Mouse (Mus musculus): ENCODE results near the gene H2-DMb1. TPM values are rescaled to one million over a fixed set of nuclear protein-coding genes. Genes with fewer than 3 reads are reported as not detected.

H2-DMb1 gene
- polyA plus RNA-seq, 1 experiment from 2014 or later, result 0.33 TPM

DNA sequence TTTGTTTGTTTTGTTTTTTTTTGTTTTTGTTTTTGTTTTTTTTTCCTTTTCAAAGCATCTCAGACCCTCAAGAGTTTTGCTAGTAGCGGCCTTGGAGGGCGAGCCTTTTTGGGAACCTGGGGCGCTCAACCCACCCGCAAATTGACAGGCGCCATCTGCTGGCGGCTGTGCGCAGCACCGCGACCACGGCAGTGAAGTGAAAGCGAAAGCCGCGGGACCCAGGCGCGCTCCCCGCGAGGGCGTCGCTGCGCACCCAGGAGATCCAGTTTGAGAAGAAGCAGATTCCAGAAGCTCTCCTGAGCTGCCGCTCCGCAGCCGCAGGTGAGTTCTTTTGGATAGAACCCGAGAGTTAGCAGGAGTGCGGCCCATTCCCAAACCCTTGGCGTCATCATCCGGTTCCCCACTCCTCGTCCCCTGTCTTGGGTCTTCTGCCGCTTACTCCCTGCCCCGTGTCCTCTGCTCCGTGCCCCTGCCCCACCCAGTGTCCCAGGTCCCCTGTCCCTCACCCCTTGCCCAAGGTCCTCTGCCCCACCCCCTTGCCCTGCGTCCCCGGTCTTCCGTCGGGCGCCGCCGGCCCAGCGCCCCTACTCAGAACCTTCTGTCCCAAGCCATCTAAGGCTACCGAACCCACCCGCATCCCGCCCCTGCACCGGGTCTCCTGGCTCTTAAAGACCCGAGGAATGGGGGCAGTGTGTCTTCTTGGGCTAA is 51.6 kb downstream of the H2-DMb1 start:
- H3K4me2 ChIP-seq, result peak overlapping the region; percentile 97
- no peaks in the 10 kb centered on the region for H3K36me3 ChIP-seq
- H3K9me3 ChIP-seq (replicated peaks), result peaks cover 1% of the 10 kb centered on the region; the same call in 1 of the 2 replicates
- peaks cover 11% of the 10 kb centered on the region for H3K4me1 ChIP-seq (replicated peaks)
- peak overlapping the region; percentile 73 for H3K9ac ChIP-seq
- H3K27ac ChIP-seq (ENCODE audit: poor library complexity, severe bottlenecking), result no peak overlapping the region
- peaks cover 77% of the 10 kb centered on the region for H3K27me3 ChIP-seq (replicated peaks)
- H3K4me3 ChIP-seq, result peak overlapping the region; percentile 80
- WGBS, result 1% methylated on average over 44 of the region's 44 CpGs
- ATAC-seq (ENCODE audit: insufficient number of reproducible peaks, low FRiP score), result 0 out of 2 replicates have a peak, but pooled peaks have one; percentile 26

DNA sequence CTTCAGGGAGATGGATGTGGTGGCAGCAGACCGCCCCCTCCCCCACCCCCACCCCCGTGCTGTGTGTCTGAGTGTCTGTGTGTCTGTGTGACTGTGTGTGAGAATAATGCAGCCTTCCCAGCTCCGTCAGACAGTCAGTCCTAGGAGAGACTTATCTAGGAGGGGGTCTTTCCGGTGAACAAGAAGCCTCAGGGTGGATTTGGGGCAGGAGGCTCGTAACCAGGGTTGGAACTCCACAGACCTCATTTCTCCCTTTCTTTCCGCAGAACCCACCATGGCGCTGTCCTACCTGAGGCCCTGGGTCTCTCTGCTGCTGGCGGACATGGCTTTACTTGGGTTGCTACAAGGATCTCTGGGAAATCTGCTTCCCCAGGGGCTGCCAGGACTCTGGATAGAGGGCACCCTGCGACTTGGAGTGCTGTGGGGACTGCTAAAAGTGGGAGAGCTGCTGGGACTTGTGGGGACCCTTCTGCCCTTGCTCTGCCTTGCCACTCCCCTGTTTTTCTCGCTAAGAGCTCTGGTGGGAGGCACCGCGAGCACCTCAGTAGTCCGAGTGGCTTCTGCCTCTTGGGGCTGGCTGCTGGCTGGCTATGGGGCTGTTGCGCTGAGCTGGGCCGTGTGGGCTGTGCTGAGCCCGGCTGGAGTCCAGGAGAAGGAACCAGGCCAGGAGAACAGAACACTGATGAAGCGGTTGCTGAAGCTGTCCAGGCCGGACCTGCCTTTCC is 52.3 kb downstream of the H2-DMb1 start:
- Histone ChIP-seq H3K4me1 (replicated peaks) (peaks cover 11% of the 10 kb centered on the region), H3K4me2 (peak overlapping the region; percentile 97), H3K27me3 (replicated peaks) (peaks cover 80% of the 10 kb centered on the region), H3K9me3 (replicated peaks) (peaks cover 6% of the 10 kb centered on the region; the same call in 1 of the 2 replicates), H3K4me3 (peak overlapping the region; percentile 80), H3K36me3 (no peaks in the 10 kb centered on the region), H3K9ac (peak overlapping the region; percentile 73), H3K27ac (ENCODE audit: poor library complexity, severe bottlenecking) (no peak overlapping the region)
- ATAC-seq (ENCODE audit: insufficient number of reproducible peaks, low FRiP score), result no peak
- 13% methylated on average over 18 of the region's 18 CpGs for WGBS

DNA sequence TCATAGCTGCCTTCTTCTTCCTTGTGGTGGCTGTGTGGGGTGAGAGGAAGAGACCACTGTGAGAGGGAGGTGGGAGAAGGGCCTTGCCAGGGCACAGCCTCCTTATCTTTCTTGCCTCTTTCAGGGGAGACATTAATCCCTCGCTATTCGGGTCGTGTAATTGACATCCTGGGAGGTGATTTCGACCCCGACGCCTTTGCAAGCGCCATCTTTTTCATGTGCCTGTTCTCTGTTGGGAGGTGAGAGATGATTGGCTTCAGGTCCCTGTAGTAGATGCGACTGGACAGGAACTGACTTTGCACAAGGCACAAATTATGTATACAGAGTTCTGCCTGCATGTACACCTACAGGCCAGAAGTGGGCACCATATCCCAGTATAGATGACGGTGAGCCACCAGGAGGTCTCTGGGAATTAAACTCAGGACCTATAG is 52.9 kb downstream of the H2-DMb1 start:
- 17% methylated on average over 9 of the region's 9 CpGs for WGBS
- no peak overlapping the region for H3K4me3 ChIP-seq
- peaks cover 81% of the 10 kb centered on the region for H3K27me3 ChIP-seq (replicated peaks)
- peaks cover 11% of the 10 kb centered on the region for H3K4me1 ChIP-seq (replicated peaks)
- ATAC-seq (ENCODE audit: insufficient number of reproducible peaks, low FRiP score), result no peak
- H3K9ac ChIP-seq, result no peak overlapping the region
- no peak overlapping the region for H3K27ac ChIP-seq (ENCODE audit: poor library complexity, severe bottlenecking)
- H3K36me3 ChIP-seq, result no peaks in the 10 kb centered on the region
- peak overlapping the region; percentile 97 for H3K4me2 ChIP-seq
- H3K9me3 ChIP-seq (replicated peaks), result peaks cover 6% of the 10 kb centered on the region; the same call in 1 of the 2 replicates

DNA sequence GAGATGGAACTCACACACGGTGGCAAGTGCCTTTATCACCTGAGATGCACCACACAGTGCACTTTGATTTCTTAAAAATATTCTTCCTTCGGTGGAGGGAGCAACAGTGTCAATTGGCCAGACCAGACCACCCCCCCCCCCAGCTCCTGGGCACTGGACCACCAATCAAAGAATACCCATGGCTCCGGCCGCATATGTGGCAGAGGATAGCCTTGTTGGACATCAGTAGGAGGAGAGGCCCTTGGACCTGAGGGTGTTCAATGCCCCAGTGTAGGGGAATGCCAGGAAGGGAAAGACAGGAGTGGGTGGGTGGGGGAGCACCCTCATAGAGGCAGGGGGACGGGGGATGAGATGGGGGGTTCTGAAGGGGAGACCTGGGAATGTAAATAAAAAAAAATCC is 53.9 kb downstream of the H2-DMb1 start:
- H3K27me3 ChIP-seq (replicated peaks), result peaks cover 81% of the 10 kb centered on the region

DNA sequence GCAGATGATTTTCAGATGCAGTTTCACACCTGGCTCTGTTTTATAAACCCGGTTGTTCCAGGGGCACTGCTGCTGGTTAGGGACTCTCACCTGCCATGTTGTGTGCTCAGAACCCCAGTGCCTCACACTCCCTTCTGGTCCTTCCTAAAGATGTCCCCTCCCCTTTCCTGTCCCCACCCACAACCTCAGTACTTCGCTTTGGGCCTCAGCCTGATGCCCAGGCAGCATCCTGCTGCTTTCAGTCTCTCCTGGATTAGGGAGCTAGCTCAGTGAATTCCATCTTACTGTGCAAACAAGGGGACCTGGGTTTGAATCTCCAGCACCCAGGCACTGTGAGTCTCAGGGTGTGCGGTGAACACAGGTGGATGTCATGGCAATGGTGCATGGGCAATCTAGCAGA is 54.6 kb downstream of the H2-DMb1 start:
- Histone ChIP-seq H3K4me2 (no peak overlapping the region), H3K4me3 (no peak overlapping the region), H3K9me3 (replicated peaks) (peaks cover 6% of the 10 kb centered on the region; the same call in 1 of the 2 replicates), H3K27ac (ENCODE audit: poor library complexity, severe bottlenecking) (no peak overlapping the region), H3K36me3 (no peaks in the 10 kb centered on the region), H3K4me1 (replicated peaks) (peaks cover 11% of the 10 kb centered on the region), H3K27me3 (replicated peaks) (peaks cover 86% of the 10 kb centered on the region), H3K9ac (no peak overlapping the region)
- ATAC-seq (ENCODE audit: insufficient number of reproducible peaks, low FRiP score), result no peak
- 54% methylated on average over 3 of the region's 3 CpGs for WGBS

More for the DNA sequence above, 53.9 kb downstream of the H2-DMb1 start:
- ATAC-seq (ENCODE audit: insufficient number of reproducible peaks, low FRiP score), result no peak
- Histone ChIP-seq H3K4me2 (no peak overlapping the region), H3K9ac (no peak overlapping the region), H3K4me3 (no peak overlapping the region), H3K4me1 (replicated peaks) (peaks cover 11% of the 10 kb centered on the region), H3K9me3 (replicated peaks) (peaks cover 6% of the 10 kb centered on the region; the same call in 1 of the 2 replicates), H3K27ac (ENCODE audit: poor library complexity, severe bottlenecking) (no peak overlapping the region), H3K36me3 (no peaks in the 10 kb centered on the region)
- 84% methylated on average over 5 of the region's 5 CpGs for WGBS

DNA sequence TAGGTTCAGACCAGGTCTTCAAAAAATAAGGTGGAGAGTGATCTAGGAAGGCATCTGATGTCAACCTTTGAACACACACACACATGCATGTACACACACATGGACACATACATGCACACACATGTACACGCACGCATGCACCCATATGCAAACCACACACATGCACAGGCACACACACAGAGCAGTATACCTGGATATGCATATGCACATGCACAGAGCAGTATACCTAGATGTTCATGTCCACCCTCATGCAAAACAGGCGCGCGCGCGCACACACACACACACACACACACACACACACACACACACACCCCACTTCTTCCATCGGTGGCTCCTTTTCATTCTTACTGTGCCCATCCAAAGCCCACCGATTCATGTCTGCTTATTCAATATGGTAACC is 55.0 kb downstream of the H2-DMb1 start:
- Histone ChIP-seq H3K4me3 (no peak overlapping the region), H3K27ac (ENCODE audit: poor library complexity, severe bottlenecking) (no peak overlapping the region), H3K27me3 (replicated peaks) (peaks cover 87% of the 10 kb centered on the region), H3K9me3 (replicated peaks) (peaks cover 6% of the 10 kb centered on the region; the same call in 1 of the 2 replicates), H3K4me1 (replicated peaks) (peaks cover 11% of the 10 kb centered on the region), H3K36me3 (no peaks in the 10 kb centered on the region), H3K4me2 (no peak overlapping the region), H3K9ac (no peak overlapping the region)
- 94% methylated on average over 9 of the region's 9 CpGs for WGBS
- ATAC-seq (ENCODE audit: insufficient number of reproducible peaks, low FRiP score), result no peak

DNA sequence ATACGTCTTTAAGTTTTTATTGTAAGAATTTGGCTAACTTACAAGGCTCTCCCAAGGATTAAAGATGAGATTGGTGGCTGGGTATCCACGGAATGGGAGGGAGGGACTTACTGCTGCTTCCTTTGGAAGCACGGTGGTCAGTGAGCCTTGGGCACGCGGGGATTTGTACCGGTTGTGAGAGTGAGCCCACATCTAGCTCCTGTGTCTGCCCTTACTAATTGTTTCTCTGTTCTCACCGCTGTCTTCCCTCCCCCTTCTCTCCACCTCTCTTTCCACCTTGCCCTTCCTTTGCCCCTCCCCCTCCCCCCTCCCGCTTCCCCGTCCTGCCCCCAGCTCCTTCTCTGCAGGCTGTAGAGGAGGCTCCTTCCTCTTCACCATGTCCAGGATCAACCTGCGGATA is 55.5 kb downstream of the H2-DMb1 start:
- Histone ChIP-seq H3K9me3 (replicated peaks) (peaks cover 6% of the 10 kb centered on the region; the same call in 1 of the 2 replicates), H3K4me3 (no peak overlapping the region), H3K4me1 (replicated peaks) (peaks cover 11% of the 10 kb centered on the region), H3K36me3 (no peaks in the 10 kb centered on the region), H3K4me2 (no peak overlapping the region), H3K27ac (ENCODE audit: poor library complexity, severe bottlenecking) (no peak overlapping the region), H3K27me3 (replicated peaks) (peaks cover 87% of the 10 kb centered on the region), H3K9ac (no peak overlapping the region)
- ATAC-seq (ENCODE audit: insufficient number of reproducible peaks, low FRiP score), result no peak
- WGBS, result 15% methylated on average over 10 of the region's 10 CpGs

DNA sequence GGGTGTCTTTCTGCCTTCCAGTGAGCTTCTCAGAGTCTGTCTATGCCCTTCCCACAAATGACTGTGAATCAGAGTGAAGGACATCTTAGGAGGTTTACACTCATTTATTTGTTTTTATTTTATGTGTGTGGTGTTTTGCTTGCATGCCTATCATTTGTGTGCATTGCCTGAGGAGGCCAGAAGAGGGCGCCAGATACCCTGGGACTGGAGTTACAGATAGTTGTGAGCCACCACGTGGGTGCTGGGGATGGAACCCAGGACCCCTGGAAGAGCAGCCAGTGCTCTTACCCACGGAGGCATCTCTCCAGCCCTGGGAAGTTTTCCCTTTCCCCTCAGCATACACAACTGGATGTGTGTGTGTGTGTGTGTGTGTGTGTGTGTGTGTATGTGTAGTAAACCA is 56.8 kb downstream of the H2-DMb1 start:
- H3K27me3 ChIP-seq (replicated peaks), result peaks cover 92% of the 10 kb centered on the region
- peaks cover 6% of the 10 kb centered on the region; the same call in 1 of the 2 replicates for H3K9me3 ChIP-seq (replicated peaks)
- H3K4me1 ChIP-seq (replicated peaks), result peaks cover 10% of the 10 kb centered on the region
- no peak overlapping the region for H3K9ac ChIP-seq
- WGBS, result 47% methylated on average over 3 of the region's 3 CpGs
- no peak overlapping the region for H3K4me2 ChIP-seq
- no peak for ATAC-seq (ENCODE audit: insufficient number of reproducible peaks, low FRiP score)
- H3K36me3 ChIP-seq, result no peaks in the 10 kb centered on the region
- H3K27ac ChIP-seq (ENCODE audit: poor library complexity, severe bottlenecking), result no peak overlapping the region
- H3K4me3 ChIP-seq, result no peak overlapping the region

Other genes starting within 250 kb of the H2-DMb1 start
- 0.24 and 0.29 TPM in 2 replicates for gene Platr17, start 247.9 kb upstream of the H2-DMb1 start, polyA plus RNA-seq (2016; fragmentation: Nextera tagmentation; extraction: Ambion mirVana)
- gene Daxx, start 243.7 kb upstream of the H2-DMb1 start, polyA plus RNA-seq (2016; fragmentation: Nextera tagmentation; extraction: Ambion mirVana), result 36.8 and 39.0 TPM in 2 replicates
- 29.4 and 32.5 TPM in 2 replicates for gene Tapbp, start 237.2 kb upstream of the H2-DMb1 start, polyA plus RNA-seq (2016; fragmentation: Nextera tagmentation; extraction: Ambion mirVana)
- gene Zbtb22, start 237.2 kb upstream of the H2-DMb1 start, polyA plus RNA-seq (2016; fragmentation: Nextera tagmentation; extraction: Ambion mirVana), result 17.0 and 17.7 TPM in 2 replicates
- gene Rgl2, start 223.5 kb upstream of the H2-DMb1 start, polyA plus RNA-seq (2016; fragmentation: Nextera tagmentation; extraction: Ambion mirVana), result 46.3 and 48.4 TPM in 2 replicates
- gene Pfdn6, start 212.7 kb upstream of the H2-DMb1 start, polyA plus RNA-seq (2016; fragmentation: Nextera tagmentation; extraction: Ambion mirVana), result 127 and 129 TPM in 2 replicates
- gene Wdr46, start 212.4 kb upstream of the H2-DMb1 start, polyA plus RNA-seq (2016; fragmentation: Nextera tagmentation; extraction: Ambion mirVana), result 25.3 and 26.5 TPM in 2 replicates
- 7.2 and 7.4 TPM in 2 replicates for gene B3galt4, start 201.6 kb upstream of the H2-DMb1 start, polyA plus RNA-seq (2016; fragmentation: Nextera tagmentation; extraction: Ambion mirVana)
- 43.0 and 43.9 TPM in 2 replicates for gene Vps52, start 197.3 kb upstream of the H2-DMb1 start, polyA plus RNA-seq (2016; fragmentation: Nextera tagmentation; extraction: Ambion mirVana)
- 850 and 856 TPM in 2 replicates for gene Rps18, start 197.1 kb upstream of the H2-DMb1 start, polyA plus RNA-seq (2016; fragmentation: Nextera tagmentation; extraction: Ambion mirVana)
- gene H2-K1, start 152.7 kb upstream of the H2-DMb1 start, polyA plus RNA-seq (2016; fragmentation: Nextera tagmentation; extraction: Ambion mirVana), result 16.1 and 18.3 TPM in 2 replicates
- 14.9 and 16.5 TPM in 2 replicates for gene Ring1, start 128.4 kb upstream of the H2-DMb1 start, polyA plus RNA-seq (2016; fragmentation: Nextera tagmentation; extraction: Ambion mirVana)
- gene H2-Ke6, start 125.0 kb upstream of the H2-DMb1 start, polyA plus RNA-seq (2016; fragmentation: Nextera tagmentation; extraction: Ambion mirVana), result 46.7 and 48.0 TPM in 2 replicates
- gene Slc39a7, start 121.4 kb upstream of the H2-DMb1 start, polyA plus RNA-seq (2016; fragmentation: Nextera tagmentation; extraction: Ambion mirVana), result 128 and 130 TPM in 2 replicates
- gene Rxrb, start 121.3 kb upstream of the H2-DMb1 start, polyA plus RNA-seq (2016; fragmentation: Nextera tagmentation; extraction: Ambion mirVana), result 34.7 and 36.9 TPM in 2 replicates
- gene Col11a2, start 113.6 kb upstream of the H2-DMb1 start, polyA plus RNA-seq (2016; fragmentation: Nextera tagmentation; extraction: Ambion mirVana), result 0.48 and 0.83 TPM in 2 replicates
- gene H2-Oa, start 60.7 kb upstream of the H2-DMb1 start, polyA plus RNA-seq (2016; fragmentation: Nextera tagmentation; extraction: Ambion mirVana), result 0.26 and 0.37 TPM in 2 replicates
- 3.9 and 7.8 TPM in 2 replicates for gene H2-DMa, start 33.5 kb upstream of the H2-DMb1 start, polyA plus RNA-seq (2016; fragmentation: Nextera tagmentation; extraction: Ambion mirVana)
- gene Brd2, start 30.4 kb upstream of the H2-DMb1 start, polyA plus RNA-seq (2016; fragmentation: Nextera tagmentation; extraction: Ambion mirVana), result 89.4 and 90.6 TPM in 2 replicates
- 0.21 TPM in 1 of 2 replicates, not detected in the other for gene H2-DMb2, start 9.8 kb upstream of the H2-DMb1 start, polyA plus RNA-seq (2016; fragmentation: Nextera tagmentation; extraction: Ambion mirVana)
- 1.1 TPM in 2 replicates for gene Tap1, start 34.5 kb downstream of the H2-DMb1 start, polyA plus RNA-seq (2016; fragmentation: Nextera tagmentation; extraction: Ambion mirVana)
- 0.59 and 0.91 TPM in 2 replicates for gene Psmb9, start 34.7 kb downstream of the H2-DMb1 start, polyA plus RNA-seq (2016; fragmentation: Nextera tagmentation; extraction: Ambion mirVana)
- 1.9 and 2.0 TPM in 2 replicates for gene Psmb8, start 44.6 kb downstream of the H2-DMb1 start, polyA plus RNA-seq (2016; fragmentation: Nextera tagmentation; extraction: Ambion mirVana)
- 1.3 and 1.7 TPM in 2 replicates for gene Tap2, start 50.5 kb downstream of the H2-DMb1 start, polyA plus RNA-seq (2016; fragmentation: Nextera tagmentation; extraction: Ambion mirVana)
- gene H2-Ob, start 85.8 kb downstream of the H2-DMb1 start, polyA plus RNA-seq (2016; fragmentation: Nextera tagmentation; extraction: Ambion mirVana), result 0.15 TPM in 1 of 2 replicates, not detected in the other
- gene H2-Ab1, start 104.6 kb downstream of the H2-DMb1 start, polyA plus RNA-seq (2016; fragmentation: Nextera tagmentation; extraction: Ambion mirVana), result 11.8 and 15.2 TPM in 2 replicates
- gene H2-Aa, start 134.8 kb downstream of the H2-DMb1 start, polyA plus RNA-seq (2016; fragmentation: Nextera tagmentation; extraction: Ambion mirVana), result 0.20 and 0.33 TPM in 2 replicates
- 1.4 and 2.6 TPM in 2 replicates for gene H2-Eb1, start 152.8 kb downstream of the H2-DMb1 start, polyA plus RNA-seq (2016; fragmentation: Nextera tagmentation; extraction: Ambion mirVana)
- not detected in 2 replicates for gene H2-Eb2, start 172.6 kb downstream of the H2-DMb1 start, polyA plus RNA-seq (2016; fragmentation: Nextera tagmentation; extraction: Ambion mirVana)
- gene Btnl2, start 201.8 kb downstream of the H2-DMb1 start, polyA plus RNA-seq (2016; fragmentation: Nextera tagmentation; extraction: Ambion mirVana), result 0.09 TPM in 1 of 2 replicates, not detected in the other
- gene Btnl1, start 224.1 kb downstream of the H2-DMb1 start, polyA plus RNA-seq (2016; fragmentation: Nextera tagmentation; extraction: Ambion mirVana), result not detected in 2 replicates
- not detected in 2 replicates for gene BC051142, start 245.7 kb downstream of the H2-DMb1 start, polyA plus RNA-seq (2016; fragmentation: Nextera tagmentation; extraction: Ambion mirVana)

Measured in heart, embryonic 12.5 days (tissue).